Mouse (Mus musculus) hindbrain, embryonic 13.5 days (tissue): ENCODE measurements around the gene Mid1. TPM values are rescaled to one million over a fixed set of nuclear protein-coding genes. Genes with fewer than 3 reads are reported as not detected.

ENCODE experiments used
- ATAC-seq: fragments of 200-750 bp; cut with Nextera tagmentation; 2 replicates; pipeline ENCODE4 v1.8.0; 2017; ENCODE audit warnings: moderate TSS enrichment; ENCODE audit not compliant: low FRiP score
- H3K27ac ChIP-seq: fragments of 300-500 bp; sonication (generic); 2 replicates; pipeline ENCODE4 v1.5.1; 2015; ENCODE audit warnings: inconsistent platforms, mild to moderate bottlenecking, moderate library complexity
- H3K27me3 ChIP-seq: fragments of 300-500 bp; sonication (generic); 2 replicates; pipeline ENCODE4 v1.6.1; 2015; ENCODE audit warnings: mild to moderate bottlenecking, inconsistent platforms
- H3K36me3 ChIP-seq: fragments of 300-500 bp; sonication (generic); 2 replicates; pipeline ENCODE4 v1.6.1; 2015; ENCODE audit warnings: mild to moderate bottlenecking, inconsistent platforms
- H3K4me1 ChIP-seq: fragments of 300-500 bp; sonication (generic); replicated peaks from 2 replicates; pipeline ENCODE4 v1.6.1; 2015; ENCODE audit warnings: inconsistent platforms
- H3K4me2 ChIP-seq: fragments of 300-500 bp; sonication (generic); 2 replicates; pipeline ENCODE4 v1.6.1; 2015; ENCODE audit warnings: inconsistent platforms, mild to moderate bottlenecking, moderate library complexity
- H3K4me3 ChIP-seq: fragments of 300-500 bp; sonication (generic); 2 replicates; pipeline ENCODE4 v1.5.1; 2015; ENCODE audit warnings: mild to moderate bottlenecking, inconsistent platforms
- H3K9ac ChIP-seq: fragments of 300-500 bp; sonication (generic); 2 replicates; pipeline ENCODE4 v1.6.1; 2015; ENCODE audit warnings: mild to moderate bottlenecking, inconsistent platforms
- H3K9me3 ChIP-seq: fragments of 300-500 bp; sonication (generic); 2 replicates; pipeline ENCODE4 v1.6.1; 2016; ENCODE audit warnings: inconsistent platforms
- WGBS: fragments of 180-500 bp; shearing (Covaris S2); methylation state at CpG from one replicate; pipeline ENCODE4 v1.1.7; 2015; 5-methylcytosine and 5-hydroxymethylcytosine counted together
- polyA plus RNA-seq: library from polyadenylated mRNA; unstranded; fragments of >200 nt; fragmentation: Nextera tagmentation; extraction: Ambion mirVana; gene quantifications from 2 replicates; pipeline ENCODE4 v1.2.1, GENCODE M21; 2015

The Mid1 gene
- polyA plus RNA-seq, 1 experiment from 2014 or later, result 7.7 TPM

- Histone ChIP-seq H3K27ac (no peak overlapping the region), H3K4me2 (no peak overlapping the region), H3K4me1 (no peaks in the 10 kb centered on the region), H3K4me3 (no peak overlapping the region), H3K9me3 (no peaks in the 10 kb centered on the region), H3K9ac (no peak overlapping the region), H3K36me3 (no peaks in the 10 kb centered on the region), H3K27me3 (peaks cover 51% of the 10 kb centered on the region)
- WGBS, result 86% methylated on average over 1 of the region's 1 CpGs
- no peak for ATAC-seq
Measured at GRCm38 (mm10) chrX:169874475-169874874, 189.5 kb downstream of the Mid1 start.

DNA sequence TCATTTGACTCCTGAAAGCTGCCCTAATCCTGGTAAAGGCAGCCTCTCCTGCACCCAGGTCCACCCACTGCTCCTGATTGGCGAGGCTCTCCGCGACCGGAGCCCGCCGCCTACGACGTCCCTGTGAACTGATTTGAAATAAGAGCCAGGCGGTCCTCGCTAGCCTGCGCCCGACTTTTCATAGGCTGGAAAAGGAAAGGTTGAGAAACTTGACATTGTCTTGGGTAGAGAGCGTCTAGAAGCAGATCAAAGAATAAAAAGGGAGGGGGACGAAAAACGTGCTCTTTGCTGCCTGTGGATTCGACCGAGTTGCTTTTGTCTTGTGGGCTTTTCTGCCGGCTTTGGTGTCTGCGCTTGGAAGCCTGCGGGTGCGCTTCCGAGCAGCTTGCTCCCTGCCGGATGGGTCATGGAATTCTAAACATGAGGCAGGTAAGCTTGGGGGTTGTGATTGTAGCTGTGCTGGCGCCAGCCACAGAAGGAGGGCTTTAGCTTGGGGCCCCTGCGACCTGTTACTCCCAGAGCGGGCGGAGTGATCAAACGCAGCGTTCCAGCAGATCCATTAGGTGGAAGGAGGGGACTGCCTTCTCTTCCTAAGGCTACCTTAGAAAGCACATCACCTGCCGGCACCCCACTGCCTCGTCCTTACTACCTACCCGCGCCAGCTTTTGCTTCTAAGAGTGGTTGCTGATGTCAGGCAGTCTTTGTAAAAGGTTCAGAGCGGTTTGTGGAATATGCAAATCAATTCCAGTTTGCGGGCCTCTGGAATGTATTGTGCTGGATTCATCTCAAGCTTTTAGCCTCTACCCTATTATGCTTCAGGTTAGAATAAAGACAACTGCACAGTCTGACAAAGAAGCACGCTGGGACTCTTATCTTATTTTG lies 194.7 kb downstream of the Mid1 start:
- peak; percentile 85 for ATAC-seq
- 10% methylated on average over 36 of the region's 36 CpGs for WGBS
- Histone ChIP-seq H3K4me1 (peaks cover 9% of the 10 kb centered on the region), H3K9me3 (no peaks in the 10 kb centered on the region), H3K27ac (peak overlapping the region; percentile 48), H3K36me3 (no peaks in the 10 kb centered on the region), H3K4me3 (peak overlapping the region; percentile 52), H3K4me2 (peak overlapping the region; percentile 66), H3K9ac (peak overlapping the region; percentile 72), H3K27me3 (peaks cover 56% of the 10 kb centered on the region)

DNA sequence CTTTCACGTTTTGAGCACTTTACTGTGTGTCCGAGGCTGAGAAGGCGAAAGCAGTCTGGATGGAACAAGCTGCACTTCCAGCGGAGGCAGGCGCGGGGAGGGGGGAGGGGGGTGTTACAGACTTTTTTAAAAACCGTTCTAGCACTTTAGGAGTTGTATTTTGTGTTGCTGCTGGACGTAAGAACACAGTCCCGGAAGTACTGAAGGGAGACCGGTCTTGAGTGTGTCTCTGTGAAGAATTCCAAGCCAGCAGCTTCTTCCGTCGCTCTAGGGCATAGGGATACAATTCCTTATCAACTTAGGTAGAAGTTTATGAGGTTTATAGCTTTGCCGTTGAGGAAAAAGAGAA lies 195.3 kb downstream of the Mid1 start:
- H3K4me1 ChIP-seq, result peaks cover 9% of the 10 kb centered on the region
- peak overlapping the region; percentile 48; the same call in 1 of the 2 replicates for H3K27ac ChIP-seq
- peaks cover 56% of the 10 kb centered on the region for H3K27me3 ChIP-seq
- H3K4me2 ChIP-seq, result peak overlapping the region; percentile 66
- peak overlapping the region; percentile 52 for H3K4me3 ChIP-seq
- no peak for ATAC-seq
- no peaks in the 10 kb centered on the region for H3K9me3 ChIP-seq
- no peaks in the 10 kb centered on the region for H3K36me3 ChIP-seq
- H3K9ac ChIP-seq, result peak overlapping the region; percentile 72
- 10% methylated on average over 13 of the region's 13 CpGs for WGBS

GRCm38 (mm10) chrX:169880826-169881225 lies 195.8 kb downstream of the Mid1 start:
- H3K4me1 ChIP-seq, result peaks cover 9% of the 10 kb centered on the region
- peak overlapping the region; percentile 66 for H3K4me2 ChIP-seq
- no peaks in the 10 kb centered on the region for H3K9me3 ChIP-seq
- H3K27ac ChIP-seq, result no peak overlapping the region; the same call in 1 of the 2 replicates
- ATAC-seq, result no peak
- no peaks in the 10 kb centered on the region for H3K36me3 ChIP-seq
- H3K4me3 ChIP-seq, result peak overlapping the region; percentile 52
- H3K27me3 ChIP-seq, result peaks cover 53% of the 10 kb centered on the region
- H3K9ac ChIP-seq, result peak overlapping the region; percentile 72
- WGBS, result 18% methylated on average over 10 of the region's 10 CpGs

GRCm38 (mm10) chrX:169881253-169882219 lies 196.5 kb downstream of the Mid1 start:
- peaks cover 49% of the 10 kb centered on the region for H3K27me3 ChIP-seq
- no peaks in the 10 kb centered on the region for H3K36me3 ChIP-seq
- H3K4me3 ChIP-seq, result peak overlapping the region; percentile 52
- peak overlapping the region; percentile 66 for H3K4me2 ChIP-seq
- no peaks in the 10 kb centered on the region for H3K9me3 ChIP-seq
- no peak for ATAC-seq
- H3K4me1 ChIP-seq, result peaks cover 9% of the 10 kb centered on the region
- H3K9ac ChIP-seq, result peak overlapping the region; percentile 29; the same call in 1 of the 2 replicates
- WGBS, result 29% methylated on average over 10 of the region's 10 CpGs
- no peak overlapping the region; the same call in 1 of the 2 replicates for H3K27ac ChIP-seq

DNA sequence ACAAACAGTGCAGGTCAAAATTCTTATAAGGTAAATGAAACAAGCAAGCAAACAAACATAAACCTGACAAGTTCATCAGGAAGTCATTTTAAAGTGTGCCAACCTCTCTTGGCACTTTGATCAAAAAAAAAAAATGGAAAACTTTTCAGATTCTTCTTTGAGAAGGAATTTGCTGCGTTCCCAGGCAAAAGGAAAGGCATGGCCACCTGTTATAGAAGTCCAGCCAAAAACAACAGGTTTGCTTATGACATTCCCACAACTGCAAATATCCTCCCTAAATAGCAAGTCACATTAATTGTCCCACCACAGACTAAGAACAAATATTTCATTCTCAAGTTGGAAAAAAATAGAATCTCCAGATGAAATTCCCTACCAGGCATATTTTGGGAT lies 197.2 kb downstream of the Mid1 start:
- H3K36me3 ChIP-seq, result no peaks in the 10 kb centered on the region
- peaks cover 54% of the 10 kb centered on the region for H3K27me3 ChIP-seq
- ATAC-seq, result no peak
- H3K27ac ChIP-seq, result no peak overlapping the region
- no peaks in the 10 kb centered on the region for H3K9me3 ChIP-seq
- H3K4me1 ChIP-seq, result peaks cover 9% of the 10 kb centered on the region
- peak overlapping the region; percentile 66 for H3K4me2 ChIP-seq
- no peak overlapping the region for H3K9ac ChIP-seq
- 85% methylated on average over 1 of the region's 1 CpGs for WGBS
- no peak overlapping the region for H3K4me3 ChIP-seq

DNA sequence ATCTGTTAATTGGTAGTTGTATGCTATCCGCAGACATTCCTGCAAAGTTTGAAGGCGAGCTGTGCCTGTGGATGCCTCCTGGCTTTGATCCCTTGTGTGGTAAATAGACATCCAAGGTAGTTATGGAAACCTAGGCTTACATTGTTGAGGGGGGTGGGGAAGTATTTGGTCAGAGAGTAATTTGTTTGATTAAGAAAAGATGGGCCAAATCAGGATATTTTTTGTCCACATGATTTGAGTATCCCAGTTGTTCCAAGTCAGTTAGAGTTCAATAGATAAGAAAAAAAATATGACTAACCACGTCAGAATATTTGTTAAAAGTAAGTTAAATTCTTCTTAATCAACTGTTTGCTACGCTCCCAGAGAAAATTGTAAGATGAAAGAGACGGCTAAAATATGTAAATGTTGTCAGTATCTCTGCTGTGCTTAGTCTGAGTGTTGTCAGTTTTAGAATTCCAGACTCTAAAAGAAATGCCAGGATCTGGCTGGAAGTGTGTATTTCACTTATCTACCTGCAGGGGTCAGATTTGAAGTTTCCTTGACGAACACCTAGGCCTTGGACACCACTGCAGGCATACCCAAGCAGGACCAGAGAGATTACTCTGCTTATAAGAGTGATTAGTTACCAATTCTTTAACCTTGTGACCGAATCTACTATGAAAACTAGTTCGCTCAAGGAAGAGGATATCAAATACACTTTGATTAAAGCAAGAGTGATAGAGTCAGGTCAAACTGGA lies 198.7 kb downstream of the Mid1 start:
- Histone ChIP-seq H3K27me3 (peaks cover 46% of the 10 kb centered on the region), H3K9me3 (no peaks in the 10 kb centered on the region), H3K4me3 (no peak overlapping the region), H3K4me1 (peaks cover 9% of the 10 kb centered on the region), H3K27ac (no peak overlapping the region), H3K4me2 (no peak overlapping the region), H3K9ac (no peak overlapping the region), H3K36me3 (no peaks in the 10 kb centered on the region)
- ATAC-seq, result no peak
- 57% methylated on average over 8 of the region's 8 CpGs for WGBS

DNA sequence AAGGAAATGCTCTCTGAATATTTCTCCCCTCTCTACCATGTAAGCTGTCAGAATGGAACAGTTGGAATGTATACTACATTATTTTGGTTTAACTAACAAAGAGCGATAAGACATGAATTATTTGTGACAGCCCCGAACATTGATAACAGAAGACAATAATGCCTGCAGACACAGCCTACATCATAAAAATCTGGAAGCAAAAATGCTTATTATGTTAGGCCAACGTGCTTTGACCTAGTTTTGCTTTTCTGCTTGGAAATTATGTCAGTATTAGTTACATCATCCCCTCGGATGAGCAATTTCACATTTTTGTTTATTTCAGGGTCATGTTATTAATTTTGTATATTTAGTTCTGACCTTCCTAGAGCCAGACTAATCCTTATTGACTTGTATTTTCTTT lies 205.5 kb downstream of the Mid1 start:
- Histone ChIP-seq H3K27ac (no peak overlapping the region), H3K9ac (no peak overlapping the region), H3K27me3 (peaks cover 16% of the 10 kb centered on the region; the same call in 1 of the 2 replicates), H3K4me3 (no peak overlapping the region), H3K4me2 (no peak overlapping the region), H3K9me3 (no peaks in the 10 kb centered on the region), H3K4me1 (no peaks in the 10 kb centered on the region), H3K36me3 (no peaks in the 10 kb centered on the region)
- WGBS, result 56% methylated on average over 4 of the region's 4 CpGs
- ATAC-seq, result no peak

DNA sequence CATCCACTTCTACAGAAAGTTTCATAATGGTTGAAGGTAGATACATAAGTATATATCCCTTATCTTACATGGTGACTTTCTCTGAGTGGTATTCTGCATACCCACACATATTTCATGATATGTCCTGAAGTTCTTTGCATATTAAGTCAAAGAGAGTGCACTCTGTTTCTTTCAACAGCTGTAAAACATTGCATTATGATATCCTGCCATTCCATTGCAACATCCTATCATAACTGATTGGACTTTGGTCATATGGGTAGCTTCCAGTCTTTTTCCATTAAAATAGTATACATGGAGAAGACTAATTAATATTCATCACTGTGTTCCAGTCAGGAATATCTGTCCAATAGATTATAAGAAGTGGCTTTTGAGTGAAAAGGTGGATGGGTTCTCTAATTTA lies 207.1 kb downstream of the Mid1 start:
- H3K9ac ChIP-seq, result no peak overlapping the region
- no peak overlapping the region for H3K4me3 ChIP-seq
- peaks cover 11% of the 10 kb centered on the region; the same call in 1 of the 2 replicates for H3K27me3 ChIP-seq
- H3K36me3 ChIP-seq, result no peaks in the 10 kb centered on the region
- H3K4me1 ChIP-seq, result no peaks in the 10 kb centered on the region
- no peak overlapping the region for H3K27ac ChIP-seq
- H3K4me2 ChIP-seq, result no peak overlapping the region
- no peaks in the 10 kb centered on the region for H3K9me3 ChIP-seq
- ATAC-seq, result no peak

DNA sequence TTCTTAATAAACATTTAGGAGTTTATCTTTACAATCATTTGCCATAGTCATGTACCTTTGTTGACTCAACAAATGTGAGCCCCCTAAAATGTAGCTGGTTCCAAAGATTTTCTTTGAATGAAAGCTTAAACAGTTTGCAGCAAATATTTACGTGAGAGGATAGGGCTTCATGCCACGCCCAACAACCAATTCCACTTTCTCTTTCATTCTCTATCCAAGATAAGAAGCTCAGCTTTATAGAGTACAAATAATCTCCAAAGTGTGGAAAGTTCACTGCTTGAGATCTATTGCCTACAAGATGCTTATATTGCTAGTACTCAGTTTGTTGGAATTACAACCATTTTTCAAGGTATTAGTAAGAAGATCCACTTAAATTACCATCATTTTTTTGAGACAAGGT lies 207.6 kb downstream of the Mid1 start:
- no peaks in the 10 kb centered on the region for H3K4me1 ChIP-seq
- no peak overlapping the region for H3K27ac ChIP-seq
- peaks cover 10% of the 10 kb centered on the region; the same call in 1 of the 2 replicates for H3K27me3 ChIP-seq
- 90% methylated on average over 2 of the region's 2 CpGs for WGBS
- no peak for ATAC-seq
- H3K9ac ChIP-seq, result no peak overlapping the region
- H3K4me3 ChIP-seq, result no peak overlapping the region
- H3K4me2 ChIP-seq, result no peak overlapping the region
- no peaks in the 10 kb centered on the region for H3K9me3 ChIP-seq
- no peaks in the 10 kb centered on the region for H3K36me3 ChIP-seq

- no peak overlapping the region for H3K27ac ChIP-seq
- peaks cover 17% of the 10 kb centered on the region; the same call in 1 of the 2 replicates for H3K27me3 ChIP-seq
- no peaks in the 10 kb centered on the region for H3K36me3 ChIP-seq
- H3K4me1 ChIP-seq, result no peaks in the 10 kb centered on the region
- WGBS, result 16% methylated on average over 3 of the region's 3 CpGs
- H3K4me3 ChIP-seq, result no peak overlapping the region
- no peak overlapping the region for H3K9ac ChIP-seq
- H3K4me2 ChIP-seq, result no peak overlapping the region
- no peak for ATAC-seq
- no peaks in the 10 kb centered on the region for H3K9me3 ChIP-seq
Measured at GRCm38 (mm10) chrX:169899227-169899950, 214.4 kb downstream of the Mid1 start.
